Mouse (Mus musculus) heart, embryonic 13.5 days (tissue): ENCODE results near the gene Timp2. TPM values are rescaled to one million over a fixed set of nuclear protein-coding genes. Genes with fewer than 3 reads are reported as not detected.

ENCODE experiments used
- ATAC-seq: fragments of 200-750 bp; cut with Nextera tagmentation; 2 replicates; pipeline ENCODE4 v1.8.0; 2017; ENCODE audit warnings: moderate TSS enrichment; ENCODE audit not compliant: insufficient number of reproducible peaks, low FRiP score, low TSS enrichment; ENCODE audit errors: extremely low read depth
- H3K27ac ChIP-seq: fragments of 300-500 bp; sonication (generic); replicated peaks from 2 replicates; pipeline ENCODE4 v1.5.1; 2015; ENCODE audit warnings: moderate library complexity, mild to moderate bottlenecking, inconsistent platforms
- H3K27me3 ChIP-seq: fragments of 300-500 bp; sonication (generic); replicated peaks from 2 replicates; pipeline ENCODE4 v1.6.1; 2015; ENCODE audit warnings: mild to moderate bottlenecking, inconsistent platforms
- H3K36me3 ChIP-seq: fragments of 300-500 bp; sonication (generic); 2 replicates; pipeline ENCODE4 v1.6.1; 2015; ENCODE audit warnings: mild to moderate bottlenecking, inconsistent platforms
- H3K4me1 ChIP-seq: fragments of 300-500 bp; sonication (generic); 2 replicates; pipeline ENCODE4 v1.6.1; 2015; ENCODE audit warnings: inconsistent platforms
- H3K4me2 ChIP-seq: fragments of 300-500 bp; sonication (generic); 2 replicates; pipeline ENCODE4 v1.6.1; 2015; ENCODE audit warnings: inconsistent platforms, mild to moderate bottlenecking, moderate library complexity
- H3K4me3 ChIP-seq: fragments of 300-500 bp; sonication (generic); 2 replicates; pipeline ENCODE4 v1.5.1; 2015; ENCODE audit warnings: moderate library complexity, mild to moderate bottlenecking, inconsistent platforms
- H3K9ac ChIP-seq: fragments of 300-500 bp; sonication (generic); 2 replicates; pipeline ENCODE4 v1.6.1; 2015; ENCODE audit warnings: inconsistent platforms, mild to moderate bottlenecking, moderate library complexity
- H3K9me3 ChIP-seq: fragments of 300-500 bp; sonication (generic); 2 replicates; pipeline ENCODE4 v1.6.1; 2016; ENCODE audit warnings: inconsistent platforms
- WGBS: fragments of 180-500 bp; shearing (Covaris S2); methylation state at CpG from one replicate; pipeline ENCODE4 v1.1.7; 2015; ENCODE audit warnings: mixed read lengths; 5-methylcytosine and 5-hydroxymethylcytosine counted together
- polyA plus RNA-seq: library from polyadenylated mRNA; unstranded; fragments of >200 nt; fragmentation: Nextera tagmentation; extraction: Ambion mirVana; gene quantifications from 2 replicates; pipeline ENCODE4 v1.2.1, GENCODE M21; 2015

The Timp2 gene
- polyA plus RNA-seq, 1 experiment from 2014 or later, result 63.6 TPM

DNA sequence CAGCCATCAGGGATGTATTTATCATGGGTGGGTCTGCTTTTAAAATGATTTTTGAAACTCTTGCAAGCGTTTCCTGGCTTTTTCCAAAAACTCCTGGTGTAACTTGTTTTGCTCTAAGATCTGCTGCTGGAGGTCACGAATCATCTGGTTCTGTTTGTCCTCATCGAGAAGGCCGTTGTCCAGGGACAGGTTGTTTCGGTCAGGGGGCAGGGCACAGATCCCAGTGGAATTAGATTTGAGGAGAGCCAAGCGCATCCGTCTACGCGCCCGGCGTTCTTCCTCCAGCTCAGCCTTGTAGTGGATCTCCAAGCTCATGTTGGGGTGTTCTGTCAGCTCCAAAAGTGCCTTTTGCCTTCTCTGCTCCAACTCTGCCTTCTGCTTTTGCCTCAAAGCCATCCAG, 23.2 kb downstream of the Timp2 start:
- Histone ChIP-seq H3K4me2 (no peak overlapping the region), H3K4me3 (no peak overlapping the region), H3K36me3 (peaks cover 28% of the 10 kb centered on the region), H3K27me3 (no peaks in the 10 kb centered on the region), H3K9ac (no peak overlapping the region; the same call in 1 of the 2 replicates), H3K27ac (no peak overlapping the region), H3K4me1 (peaks cover 15% of the 10 kb centered on the region), H3K9me3 (no peaks in the 10 kb centered on the region)
- ATAC-seq, result no peak
- 86% methylated on average over 11 of the region's 11 CpGs for WGBS

DNA sequence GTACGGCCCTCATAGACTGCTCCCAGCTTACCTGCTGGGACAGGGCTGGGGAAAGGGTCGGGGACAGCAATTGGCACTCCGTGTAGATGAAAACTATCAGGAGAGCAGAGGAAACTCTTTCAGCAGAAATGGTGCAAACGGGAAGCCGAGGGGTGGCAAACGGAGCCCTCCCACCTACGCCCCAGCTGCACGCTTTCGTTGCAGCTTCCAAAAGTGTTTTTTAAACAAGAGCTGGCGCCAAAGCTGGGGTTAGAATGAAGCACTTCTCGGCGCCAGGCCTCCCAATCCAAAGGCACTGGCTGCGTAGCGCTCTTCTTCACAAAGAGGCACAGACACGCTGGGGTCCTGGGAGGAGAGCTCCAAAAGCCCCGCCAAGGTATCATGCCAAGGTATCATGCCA, 24.8 kb downstream of the Timp2 start:
- Histone ChIP-seq H3K27me3 (no peaks in the 10 kb centered on the region), H3K4me1 (peaks cover 29% of the 10 kb centered on the region), H3K9me3 (no peaks in the 10 kb centered on the region), H3K4me3 (no peak overlapping the region), H3K27ac (no peak overlapping the region), H3K4me2 (no peak overlapping the region), H3K36me3 (peaks cover 28% of the 10 kb centered on the region), H3K9ac (no peak overlapping the region)
- 90% methylated on average over 16 of the region's 16 CpGs for WGBS
- ATAC-seq, result no peak

DNA sequence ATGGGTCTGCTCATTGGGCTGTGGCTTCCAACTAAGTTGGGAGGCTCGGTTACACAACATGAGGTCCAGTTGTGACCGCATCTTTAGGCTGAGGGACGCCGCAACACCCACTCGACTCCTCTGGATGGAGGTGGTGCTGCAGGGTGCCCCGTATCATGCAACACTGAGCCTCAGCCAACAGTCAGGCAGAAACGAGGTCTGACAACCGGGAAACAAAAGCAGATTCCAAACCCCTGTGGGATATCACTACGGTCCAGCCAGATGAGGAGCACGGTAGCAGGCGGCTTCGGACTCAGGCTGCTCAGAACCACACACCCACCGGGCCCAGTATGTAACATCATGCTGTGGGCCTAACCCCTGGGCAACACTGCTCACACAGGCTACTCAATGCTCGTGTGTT, 25.2 kb downstream of the Timp2 start:
- no peak overlapping the region for H3K4me2 ChIP-seq
- no peak for ATAC-seq
- peaks cover 29% of the 10 kb centered on the region for H3K4me1 ChIP-seq
- H3K27ac ChIP-seq, result no peak overlapping the region
- no peak overlapping the region for H3K9ac ChIP-seq
- 90% methylated on average over 14 of the region's 14 CpGs for WGBS
- H3K36me3 ChIP-seq, result peaks cover 28% of the 10 kb centered on the region
- no peaks in the 10 kb centered on the region for H3K27me3 ChIP-seq
- H3K9me3 ChIP-seq, result no peaks in the 10 kb centered on the region
- no peak overlapping the region for H3K4me3 ChIP-seq

DNA sequence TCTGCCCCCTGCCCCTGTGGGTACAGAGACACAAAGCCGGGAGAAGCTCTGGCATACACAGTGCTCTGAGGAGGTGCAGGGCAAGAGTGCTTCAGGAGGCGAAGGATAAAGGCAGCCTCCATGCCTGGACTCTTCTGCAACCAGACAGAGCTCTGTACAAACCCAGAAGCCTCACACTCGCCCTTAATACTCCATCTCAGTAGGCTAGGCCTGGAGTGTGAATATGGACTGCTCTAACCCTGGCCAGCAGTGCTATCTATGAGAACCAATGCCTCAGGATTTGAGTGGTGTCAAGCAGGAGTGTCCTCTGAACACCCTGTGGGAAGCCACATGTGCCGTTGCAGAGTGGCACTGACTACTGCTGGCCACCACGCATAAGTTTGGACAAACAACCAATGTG, 26.6 kb downstream of the Timp2 start:
- Histone ChIP-seq H3K4me3 (no peak overlapping the region), H3K9me3 (no peaks in the 10 kb centered on the region), H3K4me1 (peaks cover 40% of the 10 kb centered on the region), H3K9ac (no peak overlapping the region), H3K4me2 (no peak overlapping the region), H3K36me3 (peaks cover 28% of the 10 kb centered on the region), H3K27me3 (no peaks in the 10 kb centered on the region), H3K27ac (0 out of 2 replicates have a peak overlapping the region, but pooled peaks have one; percentile 85)
- 80% methylated on average over 5 of the region's 5 CpGs for WGBS
- no peak for ATAC-seq

DNA sequence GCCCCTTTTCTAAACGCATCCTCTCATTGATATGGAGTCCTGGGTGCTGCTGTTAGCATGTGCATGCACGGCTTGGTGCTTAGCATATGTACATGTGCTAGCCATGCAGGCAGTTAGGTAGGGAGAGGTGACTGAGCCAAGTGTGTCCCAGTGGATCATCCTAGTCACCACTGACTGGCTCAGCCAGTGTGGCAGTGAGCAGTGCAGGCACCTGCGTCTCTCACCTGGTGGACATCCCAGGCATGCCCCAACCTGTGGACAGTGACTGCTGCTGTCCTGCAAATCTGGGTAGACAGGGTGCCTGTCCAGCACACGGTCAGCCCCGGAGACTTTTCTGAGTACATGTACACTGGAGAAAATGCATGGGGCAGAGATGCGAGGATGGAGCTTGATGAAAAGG, 27.0 kb downstream of the Timp2 start:
- Histone ChIP-seq H3K4me2 (no peak overlapping the region), H3K4me1 (peaks cover 45% of the 10 kb centered on the region), H3K27me3 (no peaks in the 10 kb centered on the region), H3K9ac (no peak overlapping the region), H3K9me3 (no peaks in the 10 kb centered on the region), H3K36me3 (peaks cover 26% of the 10 kb centered on the region), H3K4me3 (no peak overlapping the region), H3K27ac (peak overlapping the region; percentile 85; the same call in 1 of the 2 replicates)
- ATAC-seq, result no peak
- 86% methylated on average over 6 of the region's 6 CpGs for WGBS

DNA sequence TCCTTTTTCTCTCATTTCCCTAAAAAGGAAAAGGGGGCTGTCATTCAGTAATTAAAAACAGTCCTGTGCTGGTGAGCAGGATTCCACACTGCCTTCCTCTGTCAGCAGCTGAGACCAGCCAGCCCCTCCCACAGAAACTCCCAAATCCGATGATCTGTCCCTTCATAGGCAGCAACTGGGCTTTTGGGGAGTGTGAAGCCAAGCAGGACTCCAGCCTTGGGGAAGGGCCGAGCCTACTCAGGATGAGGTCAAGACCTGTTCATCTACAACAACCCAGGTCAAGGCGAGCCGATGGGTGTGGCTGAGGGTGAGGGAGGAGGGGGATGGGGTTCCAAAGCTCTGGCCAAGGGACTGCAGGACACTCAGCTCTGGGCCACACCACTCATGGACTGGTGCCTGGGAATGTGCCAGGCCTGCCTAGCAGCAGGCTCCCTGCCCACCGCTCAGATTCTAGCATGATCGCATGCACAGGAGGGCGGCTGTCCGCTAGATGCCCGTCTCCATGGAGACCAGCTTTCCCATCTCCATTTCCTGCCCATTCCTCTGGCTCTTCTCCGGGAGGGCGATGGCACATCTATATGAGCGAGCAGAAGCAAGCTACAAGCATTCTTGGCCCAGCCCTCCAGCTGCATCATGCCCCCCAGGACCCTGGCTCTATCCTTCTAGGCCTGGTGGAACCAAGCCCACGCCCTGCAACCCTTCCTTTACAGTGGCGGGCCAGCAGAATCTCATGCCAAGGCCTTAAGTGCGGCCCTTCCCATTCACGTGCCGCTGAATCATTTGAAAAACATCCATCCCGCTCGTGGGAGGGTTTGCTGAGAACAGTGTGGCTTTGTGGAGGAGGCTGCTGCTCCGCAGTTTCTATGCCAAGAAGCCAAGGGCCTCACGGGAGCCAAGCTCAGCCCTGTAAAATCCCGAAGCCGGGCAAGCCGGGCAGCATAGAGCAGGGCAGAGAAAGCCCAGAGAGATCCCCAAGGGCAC, 28.3 kb downstream of the Timp2 start:
- H3K4me2 ChIP-seq, result peak overlapping the region; percentile 30; the same call in 1 of the 2 replicates
- H3K36me3 ChIP-seq, result peaks cover 14% of the 10 kb centered on the region
- 0 out of 2 replicates have a peak overlapping the region, but pooled peaks have one; percentile 40 for H3K9ac ChIP-seq
- H3K4me3 ChIP-seq, result no peak overlapping the region
- H3K27me3 ChIP-seq, result no peaks in the 10 kb centered on the region
- peak overlapping the region; percentile 85 for H3K27ac ChIP-seq
- 60% methylated on average over 24 of the region's 24 CpGs for WGBS
- peaks cover 46% of the 10 kb centered on the region for H3K4me1 ChIP-seq
- H3K9me3 ChIP-seq, result no peaks in the 10 kb centered on the region
- ATAC-seq, result no peak; the same call in 1 of the 2 replicates

DNA sequence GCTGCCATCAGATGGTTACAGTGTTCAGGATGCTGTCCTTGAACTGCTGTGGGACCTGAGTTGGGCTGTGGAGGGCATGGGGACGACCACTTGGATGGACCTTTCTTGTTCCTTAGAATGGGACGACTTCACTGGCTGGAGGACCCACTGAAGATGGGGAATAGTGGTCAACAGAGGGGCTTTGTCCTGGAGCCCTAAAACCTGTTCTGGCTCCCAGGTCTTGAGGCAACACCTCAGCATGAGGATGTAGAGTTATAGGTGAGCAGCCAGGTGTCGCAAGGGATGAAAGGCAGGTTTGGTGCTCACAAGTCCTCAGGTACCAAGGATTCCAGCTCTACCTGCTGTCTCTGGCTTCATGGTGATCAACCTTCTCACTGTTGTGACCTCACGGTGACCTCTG, 29.0 kb downstream of the Timp2 start:
- H3K27ac ChIP-seq, result no peak overlapping the region; the same call in 1 of the 2 replicates
- no peak overlapping the region for H3K4me2 ChIP-seq
- no peaks in the 10 kb centered on the region for H3K27me3 ChIP-seq
- no peak overlapping the region for H3K9ac ChIP-seq
- H3K4me3 ChIP-seq, result no peak overlapping the region
- ATAC-seq, result no peak
- 76% methylated on average over 4 of the region's 4 CpGs for WGBS
- peaks cover 14% of the 10 kb centered on the region for H3K36me3 ChIP-seq
- H3K4me1 ChIP-seq, result peaks cover 46% of the 10 kb centered on the region
- no peaks in the 10 kb centered on the region for H3K9me3 ChIP-seq

DNA sequence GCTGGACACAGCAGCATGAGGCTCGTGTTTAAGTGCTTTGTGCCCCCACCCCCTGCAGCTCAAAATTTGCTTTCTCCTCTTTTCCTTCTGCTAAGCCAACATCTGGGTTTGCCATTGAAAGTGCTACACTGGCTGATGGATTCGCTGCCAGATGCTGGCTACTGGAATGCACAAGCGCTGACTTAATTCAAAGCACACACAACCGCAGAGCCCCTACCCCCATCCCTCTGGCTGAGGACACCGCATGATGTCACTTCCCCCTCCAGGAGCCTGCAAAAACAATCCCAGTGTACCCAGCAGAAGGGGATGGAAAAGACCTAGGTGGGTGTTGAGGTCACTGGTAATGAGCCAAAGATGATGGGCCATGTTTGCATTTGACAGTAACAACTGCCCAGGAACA, 31.0 kb downstream of the Timp2 start:
- Histone ChIP-seq H3K27ac (peak overlapping the region; percentile 70), H3K4me2 (no peak overlapping the region), H3K4me3 (no peak overlapping the region)

DNA sequence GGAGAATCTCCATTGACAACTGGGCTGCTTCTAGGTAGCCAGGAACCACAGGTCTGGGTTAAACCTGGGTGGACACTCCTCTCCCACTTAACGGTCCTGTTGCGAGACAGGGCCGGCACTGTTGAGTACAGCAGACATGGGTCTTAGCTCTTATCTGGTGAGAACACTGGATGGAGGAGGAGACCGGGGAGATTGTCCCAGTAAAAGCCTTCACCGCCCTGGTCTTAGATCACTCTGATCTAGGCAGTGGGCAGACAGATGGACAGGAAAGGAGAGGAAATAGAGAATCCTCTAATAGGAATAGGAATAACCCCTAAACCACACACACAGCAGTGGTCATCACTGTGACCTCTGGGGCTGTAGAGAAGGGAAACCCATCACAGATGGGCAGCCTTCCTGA, 31.6 kb downstream of the Timp2 start:
- Histone ChIP-seq H3K4me1 (peaks cover 46% of the 10 kb centered on the region), H3K9ac (no peak overlapping the region; the same call in 1 of the 2 replicates), H3K4me2 (no peak overlapping the region), H3K27ac (peak overlapping the region; percentile 70), H3K4me3 (no peak overlapping the region), H3K9me3 (no peaks in the 10 kb centered on the region), H3K36me3 (peaks cover 20% of the 10 kb centered on the region), H3K27me3 (no peaks in the 10 kb centered on the region)
- 38% methylated on average over 5 of the region's 5 CpGs for WGBS
- ATAC-seq, result no peak

More for the DNA sequence above, 31.0 kb downstream of the Timp2 start:
- no peaks in the 10 kb centered on the region for H3K9me3 ChIP-seq
- peaks cover 15% of the 10 kb centered on the region for H3K36me3 ChIP-seq
- H3K27me3 ChIP-seq, result no peaks in the 10 kb centered on the region
- peaks cover 46% of the 10 kb centered on the region for H3K4me1 ChIP-seq
- H3K9ac ChIP-seq, result no peak overlapping the region
- no peak for ATAC-seq
- WGBS, result 55% methylated on average over 5 of the region's 5 CpGs

DNA sequence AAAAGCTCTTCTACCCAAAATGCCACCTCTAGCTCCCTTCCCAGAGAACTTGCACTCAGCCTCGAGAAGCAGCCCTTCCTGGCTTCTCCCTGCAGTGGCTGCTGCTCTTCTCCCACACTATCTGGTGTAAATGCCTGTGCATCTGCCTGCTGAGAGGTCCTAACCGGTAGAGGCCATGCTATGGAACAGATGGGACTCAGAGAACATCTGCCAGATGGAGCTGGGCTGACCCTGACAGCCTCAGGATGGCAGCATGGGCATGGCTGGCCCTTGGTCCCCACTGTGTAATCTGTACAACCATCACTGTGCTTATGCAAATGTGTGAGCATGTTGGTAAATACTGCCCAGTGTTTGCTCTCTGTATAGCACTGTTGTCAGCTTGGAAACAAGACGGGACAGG, 32.9 kb downstream of the Timp2 start:
- H3K4me1 ChIP-seq, result peaks cover 34% of the 10 kb centered on the region
- H3K36me3 ChIP-seq, result peaks cover 33% of the 10 kb centered on the region
- no peak overlapping the region for H3K9ac ChIP-seq
- H3K9me3 ChIP-seq, result no peaks in the 10 kb centered on the region
- WGBS, result 44% methylated on average over 3 of the region's 3 CpGs
- no peak overlapping the region for H3K4me3 ChIP-seq
- H3K27ac ChIP-seq, result no peak overlapping the region
- H3K4me2 ChIP-seq, result no peak overlapping the region
- no peak for ATAC-seq
- no peaks in the 10 kb centered on the region for H3K27me3 ChIP-seq

DNA sequence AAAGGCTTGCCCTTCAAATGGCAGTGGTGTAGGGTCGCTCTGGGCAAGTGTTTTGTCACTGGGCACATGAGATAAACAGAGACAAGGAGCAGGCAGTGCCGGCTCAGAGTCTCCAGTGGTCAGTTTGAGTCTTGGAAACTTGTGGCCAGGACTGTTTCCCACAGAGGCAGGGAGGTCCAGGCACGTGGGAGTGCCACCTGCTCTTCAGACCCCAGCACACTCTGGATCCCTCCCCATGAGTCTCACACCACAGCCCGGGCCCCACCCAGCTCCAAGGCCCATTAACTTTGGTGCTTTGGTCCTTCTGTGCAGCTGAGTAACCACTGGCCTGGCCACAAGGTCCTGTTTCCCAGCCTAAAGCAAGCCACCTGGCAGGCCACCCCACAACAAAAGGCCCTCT, 33.6 kb downstream of the Timp2 start:
- 49% methylated on average over 4 of the region's 4 CpGs for WGBS
- H3K27ac ChIP-seq, result no peak overlapping the region

More for the DNA sequence above, 33.6 kb downstream of the Timp2 start:
- Histone ChIP-seq H3K4me1 (peaks cover 33% of the 10 kb centered on the region), H3K27me3 (no peaks in the 10 kb centered on the region), H3K4me3 (no peak overlapping the region), H3K9ac (no peak overlapping the region; the same call in 1 of the 2 replicates), H3K4me2 (no peak overlapping the region), H3K36me3 (peaks cover 34% of the 10 kb centered on the region), H3K9me3 (no peaks in the 10 kb centered on the region)
- ATAC-seq, result no peak
